Mouse (Mus musculus) induced T-regulatory cell, adult 2 months (primary cell): Measurements from ENCODE around the gene Foxe3.

Experiments used
- DNase-seq: peaks from one replicate; pipeline ENCODE4 v3.0.0-alpha.2; 2012; ENCODE audit warnings: low read depth

Gene Foxe3

GRCm38 (mm10) chr4:114916056-114916455, 9.8 kb downstream of the Foxe3 start:
- DNase-seq, result no peak

GRCm38 (mm10) chr4:114913594-114913962, 12.2 kb downstream of the Foxe3 start:
- peak; percentile 56 for DNase-seq

GRCm38 (mm10) chr4:114912705-114913593, 12.9 kb downstream of the Foxe3 start:
- no peak for DNase-seq

- DNase-seq, result peak; percentile 81
Observed at GRCm38 (mm10) chr4:114909602-114910484, 16.0 kb downstream of the Foxe3 start.

- peak; percentile 97 for DNase-seq
Observed at GRCm38 (mm10) chr4:114908829-114909601, 16.8 kb downstream of the Foxe3 start, which contains the start of gene Foxd2. Gene Foxd2, minus strand, starts transcription at chr4:114908873.

- DNase-seq, result peak; percentile 61
Observed at GRCm38 (mm10) chr4:114907951-114908828, 17.6 kb downstream of the Foxe3 start.

GRCm38 (mm10) chr4:114907056-114907917, 18.5 kb downstream of the Foxe3 start:
- peak; percentile 26 for DNase-seq

GRCm38 (mm10) chr4:114905969-114906680, 19.7 kb downstream of the Foxe3 start:
- DNase-seq, result peak; percentile 23

- DNase-seq, result no peak
Observed at GRCm38 (mm10) chr4:114905501-114905900, 20.3 kb downstream of the Foxe3 start.

GRCm38 (mm10) chr4:114903422-114903782, 22.4 kb downstream of the Foxe3 start:
- DNase-seq, result peak; percentile 30

GRCm38 (mm10) chr4:114902641-114903421, 23.0 kb downstream of the Foxe3 start:
- DNase-seq, result peak; percentile 25

GRCm38 (mm10) chr4:114901643-114902351, 24.0 kb downstream of the Foxe3 start:
- DNase-seq, result peak; percentile 34

GRCm38 (mm10) chr4:114900866-114901642, 24.8 kb downstream of the Foxe3 start:
- DNase-seq, result peak; percentile 12

- no peak for DNase-seq
Observed at GRCm38 (mm10) chr4:114899885-114900284, 25.9 kb downstream of the Foxe3 start.

- DNase-seq, result peak; percentile 21
Observed at GRCm38 (mm10) chr4:114897853-114898252, 28.0 kb downstream of the Foxe3 start.

- no peak for DNase-seq
Observed at GRCm38 (mm10) chr4:114882232-114882631, 43.6 kb downstream of the Foxe3 start.

- no peak for DNase-seq
Observed at GRCm38 (mm10) chr4:114876441-114876972, 49.3 kb downstream of the Foxe3 start.
